Mouse (Mus musculus) monocyte, adult 5-6 weeks (primary cell): Measurements from ENCODE around the gene Fto. TPM values are rescaled to one million over a fixed set of nuclear protein-coding genes. Genes with fewer than 3 reads are reported as not detected.

ENCODE experiments used
- ATAC-seq: fragments of 153-309, 156-312 bp; replicated peaks from 2 replicates; pipeline ENCODE4 v1.8.0; 2017; ENCODE audit warnings: mild to moderate bottlenecking; ENCODE audit not compliant: low TSS enrichment, insufficient number of reproducible peaks, severe bottlenecking, poor library complexity, low FRiP score
- total RNA-seq: library from RNA; stranded (forward); fragments of 200-1000, 200-491, 200-594 nt; gene quantifications from 3 replicates; pipeline ENCODE4 v1.2.3, GENCODE M21; 2017

The Fto gene
- total RNA-seq, 1 experiment from 2014 or later = 12.3 TPM

- ATAC-seq = no peak
Measured at GRCm38 (mm10) chr8:91353062-91353461, 39.7 kb downstream of the Fto start.

GRCm38 (mm10) chr8:91353907-91354306 lies 40.6 kb downstream of the Fto start:
- no peak for ATAC-seq

- no peak for ATAC-seq
Measured at GRCm38 (mm10) chr8:91355301-91355905, 42.1 kb downstream of the Fto start.

DNA sequence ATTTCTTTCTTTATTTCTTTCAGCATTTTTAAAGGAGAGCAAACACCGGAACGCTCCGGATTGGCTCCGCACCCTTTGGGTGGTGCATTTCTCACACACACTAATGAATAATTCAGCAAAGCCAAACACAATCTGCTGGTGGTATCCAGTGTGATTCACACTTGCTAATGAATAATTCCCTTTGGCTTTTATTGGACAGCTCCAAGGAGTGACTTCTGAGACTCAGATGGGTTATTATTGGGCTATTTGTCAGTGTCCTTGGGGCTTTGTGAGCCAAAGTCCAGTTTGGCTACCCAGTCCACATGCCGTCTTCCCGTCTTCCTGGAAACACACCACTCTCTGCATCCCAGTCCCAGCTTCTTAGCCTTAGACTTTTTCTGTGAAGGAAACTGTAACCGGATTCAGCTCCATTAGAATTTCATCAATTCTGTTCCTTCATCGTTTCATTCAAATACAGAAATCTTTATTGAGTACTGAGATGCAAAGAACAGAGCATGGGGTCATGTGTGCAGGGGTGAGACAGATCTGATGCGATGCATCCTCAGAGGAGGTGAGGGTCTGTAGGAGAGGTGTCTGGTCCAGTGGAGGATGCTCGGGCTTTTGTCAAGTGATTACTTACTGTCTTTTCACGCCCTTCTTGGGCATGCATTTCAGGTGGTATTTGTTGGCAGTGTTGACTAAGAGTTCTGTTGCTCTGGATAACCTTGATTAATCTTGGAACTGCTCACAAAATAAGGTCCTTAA lies 42.8 kb downstream of the Fto start:
- ATAC-seq = no peak

DNA sequence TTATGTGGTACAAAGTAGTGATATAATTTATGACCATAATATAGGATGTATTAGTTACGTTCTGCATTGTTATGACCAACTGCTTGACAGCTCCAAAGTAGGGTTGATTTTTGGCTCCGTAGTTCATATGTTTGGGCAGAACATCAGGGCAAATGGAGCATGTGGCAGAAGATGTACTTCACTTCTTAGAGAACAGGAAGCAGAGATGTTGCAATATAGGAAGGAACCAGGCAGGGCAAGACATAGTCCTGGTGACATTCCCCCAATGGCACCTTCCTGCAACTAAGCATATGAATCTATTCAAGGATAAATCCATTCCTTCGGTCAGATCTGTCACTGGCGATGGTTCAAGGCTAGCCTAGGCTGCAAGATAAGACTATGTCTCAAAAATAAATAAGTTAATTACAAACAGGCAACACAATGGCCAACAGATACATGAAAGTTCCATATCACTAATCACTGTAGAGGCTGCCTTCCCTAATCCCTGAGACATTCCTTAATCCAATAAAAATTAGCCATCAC lies 44.2 kb downstream of the Fto start:
- no peak for ATAC-seq

DNA sequence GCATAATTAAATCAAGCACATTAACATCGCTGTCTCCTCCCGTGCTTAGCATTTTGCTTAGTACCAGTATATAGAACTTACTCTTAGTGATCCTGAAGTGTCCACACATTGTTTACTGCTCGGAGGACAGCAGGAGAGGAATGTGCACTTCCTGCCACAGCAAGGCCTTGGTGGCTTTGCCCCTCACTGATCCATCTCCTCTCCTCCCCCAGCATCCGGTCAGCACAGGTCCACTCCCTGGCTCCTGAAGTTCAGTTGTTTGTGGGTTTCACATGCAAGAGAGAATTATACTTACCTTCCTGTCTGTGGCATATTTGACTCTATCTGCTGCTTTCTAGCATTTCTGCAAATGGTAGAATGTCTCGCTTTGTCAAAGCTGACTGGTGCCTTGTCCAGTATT lies 44.7 kb downstream of the Fto start:
- ATAC-seq = no peak

DNA sequence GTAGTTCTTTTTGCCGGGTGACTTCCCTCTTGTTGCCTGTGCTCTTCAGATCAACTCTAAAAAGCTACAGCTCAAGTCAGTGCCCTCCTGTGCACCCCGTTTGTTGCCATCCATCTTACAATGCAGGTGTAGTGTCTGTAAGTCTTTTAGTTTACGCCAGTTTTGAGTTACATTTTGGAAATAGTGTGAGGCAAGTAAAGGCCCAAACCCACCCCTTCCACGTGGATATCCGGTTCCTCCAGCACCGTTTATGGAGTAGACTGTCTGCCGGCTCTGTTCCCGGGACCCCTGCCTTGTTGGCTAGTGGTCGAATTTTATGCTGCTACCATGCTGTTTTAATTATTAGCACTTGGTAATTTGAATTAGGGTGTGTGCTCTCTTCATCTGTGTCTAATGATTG lies 46.2 kb downstream of the Fto start:
- no peak for ATAC-seq

DNA sequence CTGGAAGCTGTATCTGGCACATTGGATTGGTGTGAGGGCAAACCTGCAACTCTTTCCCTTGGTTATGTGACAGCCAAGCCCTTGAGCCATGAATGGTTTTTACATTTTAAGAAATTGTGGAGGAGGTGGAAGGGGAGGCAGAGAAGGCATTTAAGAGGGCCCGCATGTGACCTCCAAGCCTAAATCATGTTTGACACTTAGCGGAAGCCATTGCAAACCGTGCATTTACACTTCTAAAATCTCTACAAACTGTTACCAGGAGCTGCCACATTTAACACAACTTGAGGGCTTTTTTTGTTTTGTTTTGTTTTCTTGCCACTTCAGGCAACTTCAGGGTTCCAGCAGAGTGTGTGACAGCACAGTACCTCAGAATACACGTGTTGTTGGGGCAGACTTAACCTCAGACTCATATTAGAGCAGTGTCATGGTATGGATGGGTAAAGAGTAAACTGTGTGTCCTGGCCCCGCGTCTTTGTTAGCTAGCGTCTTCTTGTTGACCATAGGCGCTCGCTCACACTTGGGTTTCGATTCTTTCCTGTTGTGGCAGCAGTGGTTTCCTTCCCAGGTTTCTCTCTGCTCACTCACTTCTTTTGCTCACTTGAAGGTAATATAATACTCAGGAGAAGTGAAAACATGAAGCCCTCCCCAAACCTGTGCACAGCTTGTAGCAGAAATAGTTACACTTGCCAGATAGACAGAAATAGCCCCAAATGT lies 47.5 kb downstream of the Fto start:
- no peak for ATAC-seq

GRCm38 (mm10) chr8:91363272-91363860 lies 50.0 kb downstream of the Fto start:
- no peak for ATAC-seq

DNA sequence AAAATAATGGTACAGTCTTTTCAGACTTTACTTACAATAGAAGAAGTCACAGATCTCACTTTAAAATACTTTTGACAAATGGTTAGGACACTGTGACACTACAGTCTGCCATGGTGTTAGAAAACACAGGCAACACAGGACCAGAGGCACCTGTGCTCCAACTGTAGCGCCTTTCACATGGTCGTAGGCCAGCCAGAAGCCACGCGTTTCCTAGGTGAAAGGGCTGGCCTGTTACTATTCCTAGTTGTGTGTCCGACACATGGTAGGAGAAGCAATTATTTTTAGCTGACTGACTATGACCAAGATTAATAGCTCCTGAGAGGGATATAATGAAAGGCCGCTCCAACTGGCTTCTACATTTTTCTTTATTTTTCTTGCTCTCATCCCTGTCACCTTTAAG lies 50.9 kb downstream of the Fto start:
- ATAC-seq = no peak

GRCm38 (mm10) chr8:91365804-91366203 lies 52.5 kb downstream of the Fto start:
- ATAC-seq = no peak

- ATAC-seq = no peak
Measured at GRCm38 (mm10) chr8:91370899-91371298, 57.6 kb downstream of the Fto start.

GRCm38 (mm10) chr8:91371995-91372394 lies 58.7 kb downstream of the Fto start:
- ATAC-seq = no peak

DNA sequence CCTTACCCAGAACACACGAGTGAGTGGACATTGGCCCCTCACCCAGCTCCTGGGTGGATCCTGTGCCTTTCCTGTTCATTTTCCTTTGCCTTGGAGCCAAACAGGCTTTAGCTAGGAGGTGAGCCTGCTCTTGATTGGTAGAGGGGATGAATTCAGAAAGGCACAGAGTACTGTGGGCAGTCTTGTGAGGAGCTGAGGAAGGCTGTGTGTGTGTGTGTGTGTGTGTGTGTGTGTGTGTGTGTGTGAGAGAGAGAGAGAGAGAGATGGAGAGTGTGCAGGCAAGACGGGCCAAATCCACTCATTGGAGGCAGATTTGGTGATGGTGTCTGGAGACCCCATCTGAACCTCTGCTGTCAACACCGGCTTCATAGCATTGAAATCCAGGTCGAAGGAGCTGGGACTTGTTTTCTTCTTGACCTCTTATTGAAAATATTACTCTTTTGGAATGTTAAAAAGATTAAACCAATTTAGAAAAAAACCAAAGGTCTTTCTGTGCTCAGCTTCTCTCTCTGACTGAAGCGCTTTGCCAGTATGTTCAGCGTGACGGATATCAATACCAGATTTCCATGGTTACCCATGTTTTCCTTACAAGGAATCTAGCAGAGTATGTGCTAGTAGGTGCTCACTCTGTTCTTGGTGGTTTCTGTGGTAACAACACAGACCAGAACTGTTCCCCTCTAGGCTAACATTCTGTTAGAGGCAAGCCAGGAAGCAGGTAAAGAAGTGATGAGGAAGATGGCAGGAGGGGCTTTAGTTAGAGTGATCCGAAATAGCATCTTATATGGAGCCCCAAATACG lies 59.7 kb downstream of the Fto start:
- no peak for ATAC-seq

DNA sequence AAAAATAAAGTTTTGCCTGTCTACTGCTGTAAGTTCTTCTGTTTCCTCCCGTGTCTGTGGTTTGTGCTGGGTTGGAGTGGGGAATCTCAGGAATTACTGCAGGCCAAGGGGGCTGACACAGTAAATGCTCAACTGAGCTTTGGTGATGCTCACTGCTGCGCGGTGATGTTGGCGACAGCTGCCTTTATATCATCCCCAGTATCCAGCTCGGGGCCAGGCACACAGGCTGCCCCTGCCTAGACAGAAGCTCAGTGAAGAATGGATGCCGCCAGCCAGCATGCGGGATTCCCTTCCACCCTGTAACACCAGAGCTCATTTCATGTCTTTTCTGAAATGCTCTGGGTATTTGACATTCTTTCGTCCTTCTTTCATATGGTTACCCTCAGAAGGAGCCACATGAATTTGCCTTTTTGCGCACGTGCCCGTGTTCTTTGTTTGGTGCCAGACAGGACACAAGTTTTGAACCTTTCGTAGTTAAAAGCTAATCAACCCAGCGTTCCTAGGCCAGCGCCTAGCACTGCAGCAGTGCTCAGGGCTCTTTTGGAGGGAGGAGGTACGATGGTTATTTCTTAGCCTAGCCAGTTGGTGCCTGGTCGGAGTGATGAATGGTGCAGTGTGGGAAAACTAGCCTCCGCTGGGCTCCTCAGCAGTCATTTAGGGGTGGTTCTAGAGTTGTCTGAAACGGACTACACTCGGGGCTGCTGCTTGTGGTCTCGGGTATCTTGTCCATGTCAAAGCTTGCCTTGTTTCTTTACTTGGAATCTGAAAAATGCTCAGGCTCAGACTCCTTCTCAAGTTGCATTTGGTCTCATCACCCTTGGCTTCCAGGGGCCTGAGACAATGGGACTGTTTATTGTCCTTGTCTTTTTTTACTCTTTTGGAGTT lies 62.0 kb downstream of the Fto start:
- no peak for ATAC-seq

- ATAC-seq = no peak; the same call in 1 of the 2 replicates
Measured at GRCm38 (mm10) chr8:91376785-91377184, 63.5 kb downstream of the Fto start.

DNA sequence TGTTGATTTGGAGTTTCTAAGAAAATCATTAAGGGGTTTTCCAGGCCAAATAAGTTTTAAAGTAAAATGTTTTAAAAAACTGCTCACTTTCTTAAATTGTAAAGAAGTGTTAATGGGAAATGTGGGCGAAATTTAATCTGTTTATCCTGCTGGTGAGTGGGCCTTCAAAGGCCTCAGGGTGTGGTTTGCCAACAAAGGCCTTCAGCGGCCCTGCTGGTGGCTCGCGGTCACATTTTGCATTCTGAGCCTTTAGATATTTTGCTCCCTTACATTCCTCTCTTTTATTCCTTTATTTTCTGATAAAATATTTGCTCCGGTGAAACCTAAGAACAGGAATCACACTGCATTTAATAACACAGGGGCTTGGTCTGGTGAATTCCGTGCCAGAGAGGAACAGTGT lies 64.0 kb downstream of the Fto start:
- no peak for ATAC-seq
